Mouse (Mus musculus): ENCODE measurements around the gene Strn4.
A peak's percentile ranks its signal among the peaks of the same experiment; 100 is the strongest.

Strn4 gene

GRCm38 (mm10) chr7:16810920-16811648 lies 4.6 kb upstream of the Strn4 start:
- DNase-seq (ENCODE audit: low spot score in 2 of 2): no peak

- DNase-seq (ENCODE audit: low spot score in 2 of 2): no peak
These were observed 4.0 kb upstream of the Strn4 start for GRCm38 (mm10) chr7:16811649-16812070.

- no peak for DNase-seq (ENCODE audit: low spot score in 2 of 2)
These were observed 3.2 kb upstream of the Strn4 start for GRCm38 (mm10) chr7:16812505-16812904.

GRCm38 (mm10) chr7:16816078-16816474 lies 387 bp downstream of the Strn4 start:
- DNase-seq (ENCODE audit: low spot score in 2 of 2): peak; percentile 60 to 66

- peak; percentile 45 to 49 for DNase-seq (ENCODE audit: low spot score in 2 of 2)
These were observed 910 bp downstream of the Strn4 start, which contains the start of gene Fkrp for GRCm38 (mm10) chr7:16816475-16817122. Gene Fkrp (minus strand): TSS chr7:16816732.

GRCm38 (mm10) chr7:16817693-16818092 lies 2.0 kb downstream of the Strn4 start:
- DNase-seq (ENCODE audit: low spot score in 2 of 2): no peak

- no peak for DNase-seq (ENCODE audit: low spot score in 2 of 2)
These were observed 4.1 kb downstream of the Strn4 start for GRCm38 (mm10) chr7:16819794-16820193.

- DNase-seq (ENCODE audit: low spot score in 2 of 2): no peak
These were observed 4.6 kb downstream of the Strn4 start for GRCm38 (mm10) chr7:16820271-16820763.

GRCm38 (mm10) chr7:16821091-16821490 lies 5.4 kb downstream of the Strn4 start:
- no peak for DNase-seq (ENCODE audit: low spot score in 2 of 2)

- DNase-seq (ENCODE audit: low spot score in 2 of 2): no peak
These were observed 6.0 kb downstream of the Strn4 start for GRCm38 (mm10) chr7:16821669-16822101.

- no peak for DNase-seq (ENCODE audit: low spot score in 2 of 2)
These were observed 8.0 kb downstream of the Strn4 start for GRCm38 (mm10) chr7:16823734-16824133.

- DNase-seq (ENCODE audit: low spot score in 2 of 2): no peak
These were observed 10.1 kb downstream of the Strn4 start for GRCm38 (mm10) chr7:16825785-16826184.

- DNase-seq (ENCODE audit: low spot score in 2 of 2): no peak
These were observed 10.9 kb downstream of the Strn4 start for GRCm38 (mm10) chr7:16826571-16826970.

- DNase-seq (ENCODE audit: low spot score in 2 of 2): no peak
These were observed 11.6 kb downstream of the Strn4 start for GRCm38 (mm10) chr7:16827274-16827673.

- DNase-seq (ENCODE audit: low spot score in 2 of 2): no peak
These were observed 14.8 kb downstream of the Strn4 start for GRCm38 (mm10) chr7:16830449-16830848.

- DNase-seq (ENCODE audit: low spot score in 2 of 2): no peak
These were observed 22.5 kb downstream of the Strn4 start for GRCm38 (mm10) chr7:16837916-16838803.

- DNase-seq (ENCODE audit: low spot score in 2 of 2): no peak
These were observed 23.2 kb downstream of the Strn4 start for GRCm38 (mm10) chr7:16838804-16839426.

GRCm38 (mm10) chr7:16839427-16840108 lies 23.9 kb downstream of the Strn4 start:
- no peak for DNase-seq (ENCODE audit: low spot score in 2 of 2)

- DNase-seq (ENCODE audit: low spot score in 2 of 2): no peak
These were observed 24.4 kb downstream of the Strn4 start for GRCm38 (mm10) chr7:16840109-16840491.

GRCm38 (mm10) chr7:16841078-16841477 lies 25.4 kb downstream of the Strn4 start:
- DNase-seq (ENCODE audit: low spot score in 2 of 2): no peak
